Mouse (Mus musculus) thymus, postnatal 4 days (tissue): ENCODE measurements around the gene Mixl1.

Experiments used
- DNase-seq: peaks from one replicate; pipeline ENCODE4 v3.0.0; 2021

The Mixl1 gene

DNA sequence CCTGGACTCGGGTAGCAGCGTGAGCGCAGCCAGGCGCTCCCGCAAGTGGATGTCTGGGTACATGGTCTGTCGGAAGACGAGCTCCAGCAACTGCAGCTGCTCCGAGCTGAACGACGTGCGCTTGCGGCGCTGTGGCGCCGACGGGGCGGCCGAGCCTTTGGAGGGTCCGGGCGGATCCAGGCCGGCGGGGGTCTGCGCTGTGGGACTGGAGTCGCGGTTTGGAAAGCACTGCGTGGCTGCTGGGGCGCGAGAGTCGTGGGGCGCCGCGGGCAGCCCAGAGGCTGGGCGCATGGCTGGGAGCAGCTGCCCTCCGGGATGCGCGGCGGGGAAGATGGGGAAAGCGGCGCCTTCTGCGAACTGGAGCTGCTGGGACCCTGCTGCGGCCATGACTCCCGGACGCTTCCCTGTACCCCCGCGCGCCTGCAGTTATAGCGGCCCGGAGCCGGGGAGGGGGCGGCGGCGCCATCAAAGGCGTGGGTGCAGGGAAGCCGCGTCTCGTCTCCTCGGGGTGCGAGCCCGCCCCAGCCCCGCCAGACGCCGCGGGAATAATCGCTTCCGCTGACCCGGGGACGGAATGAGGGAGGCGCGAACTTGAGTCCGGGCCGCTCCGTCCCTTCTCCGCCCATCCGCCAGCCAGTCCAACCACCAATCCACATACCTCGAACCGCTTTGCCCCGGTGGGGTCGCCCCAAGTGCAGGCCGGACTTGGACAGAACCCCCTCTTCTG is at the start of gene Mixl1:
TSS of gene Mixl1 (minus strand) at position 409 of the 727 bp plus-strand sequence.
- peak; percentile 76 for DNase-seq

DNA sequence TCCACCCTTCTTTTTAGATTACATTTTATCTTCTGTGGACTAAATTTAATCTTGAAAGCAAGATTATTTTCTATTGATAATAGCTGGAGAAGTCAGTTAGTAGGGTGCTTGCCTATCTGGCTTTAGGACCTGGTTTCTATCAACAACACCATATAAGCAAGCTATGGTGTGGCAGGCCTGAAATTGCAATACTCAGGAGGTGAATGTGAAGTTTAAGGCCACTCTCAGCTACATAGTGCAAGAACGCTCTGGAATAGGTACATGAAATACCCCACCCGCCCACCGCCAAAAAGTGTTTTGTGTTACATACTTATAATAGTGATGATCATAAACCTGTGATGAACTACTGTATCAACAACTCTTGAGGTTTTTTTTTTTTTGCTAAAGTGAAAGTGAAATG is 32.4 kb upstream of the Mixl1 start:
- no peak for DNase-seq

DNA sequence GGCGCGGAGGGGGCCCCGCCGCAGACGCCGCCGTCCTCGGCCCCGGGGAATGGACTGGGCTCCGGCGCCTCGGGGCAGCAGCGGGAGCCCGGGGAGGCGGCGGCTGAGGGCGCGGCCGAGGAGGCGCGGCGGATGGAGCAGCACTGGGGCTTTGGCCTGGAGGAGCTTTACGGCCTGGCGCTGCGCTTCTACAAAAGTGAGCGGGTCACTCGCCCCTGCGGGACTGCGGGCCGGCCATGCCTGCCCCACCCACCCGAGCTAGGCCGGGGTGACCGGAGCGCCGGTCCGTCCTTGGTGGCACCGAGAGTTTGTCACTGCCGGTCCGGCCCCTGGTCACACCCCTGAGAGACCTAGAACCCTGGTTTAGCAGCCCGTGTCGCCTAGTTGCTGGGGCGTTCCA is 29.3 kb upstream of the Mixl1 start:
- DNase-seq: no peak

DNA sequence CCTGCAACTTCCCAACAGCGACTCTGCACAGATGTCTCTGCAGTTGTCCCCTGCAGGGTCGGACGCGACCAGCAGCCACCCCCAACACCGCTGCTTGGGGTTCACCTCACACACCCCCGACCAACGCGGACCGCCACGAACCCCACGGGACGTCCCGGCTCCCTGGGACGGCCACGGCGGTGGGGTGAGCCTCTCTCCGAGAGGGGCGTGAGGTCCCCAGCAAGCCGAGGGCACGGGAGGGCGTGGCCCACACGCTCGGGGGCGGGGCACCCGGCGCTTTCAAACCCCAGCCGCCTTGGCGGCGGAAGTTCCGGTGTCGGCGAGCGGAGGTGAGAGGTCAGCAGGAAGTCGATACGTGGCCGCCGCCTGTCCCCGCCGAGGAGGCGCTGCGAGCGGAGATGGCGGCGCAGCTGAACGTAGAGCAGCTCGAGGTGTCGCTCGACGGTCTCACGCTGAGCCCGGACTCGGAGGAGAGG is 28.9 kb upstream of the Mixl1 start, which contains the start of gene Acbd3:
TSS of gene Acbd3 (plus strand) at position 340 of the 476 bp plus-strand sequence.
- peak; percentile 96 for DNase-seq

DNA sequence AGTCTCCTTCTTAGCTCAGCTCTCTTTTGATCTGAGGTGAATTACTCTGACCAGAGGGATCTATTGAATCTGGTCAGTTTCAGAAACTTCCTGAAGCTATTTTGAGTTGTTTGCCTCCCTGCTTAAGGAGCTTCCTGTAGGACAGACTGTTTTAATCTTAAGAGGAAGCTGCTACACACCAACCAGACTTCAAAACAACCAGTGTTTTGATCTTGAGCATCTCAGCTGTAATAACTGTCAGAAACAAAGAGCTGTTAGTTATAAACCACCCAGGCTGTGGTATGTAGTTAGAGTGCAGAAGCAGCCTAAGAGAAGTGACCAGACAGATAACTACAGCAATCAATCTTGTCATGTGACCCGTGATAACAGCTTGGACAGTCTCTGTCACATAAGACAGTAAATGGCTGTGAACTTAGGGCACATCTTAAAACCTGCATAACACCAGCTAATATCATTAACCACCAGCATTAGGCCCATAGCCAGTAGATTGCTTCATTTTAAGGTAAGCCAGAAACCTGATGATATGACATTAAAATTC is 26.9 kb upstream of the Mixl1 start:
- DNase-seq: no peak

DNA sequence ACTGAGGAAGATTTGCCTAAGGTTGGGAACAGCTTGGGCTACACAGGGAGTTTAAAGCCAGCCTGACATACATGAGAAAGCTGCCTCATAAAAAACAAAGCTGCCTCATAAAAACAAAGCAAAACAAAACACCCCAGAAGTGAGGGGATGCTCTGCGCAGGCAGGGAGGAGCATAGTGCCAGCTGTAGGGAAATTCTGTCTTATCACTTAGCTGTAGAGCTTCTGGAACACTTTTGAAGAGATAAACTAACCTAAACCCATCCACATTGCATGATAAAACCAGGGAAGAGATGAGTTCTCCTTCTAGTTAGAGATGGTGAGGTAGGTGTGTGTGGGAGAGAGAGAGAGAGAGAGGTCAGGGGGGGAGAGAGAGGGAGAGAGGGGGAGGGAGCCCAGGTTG is 25.8 kb upstream of the Mixl1 start:
- no peak for DNase-seq

DNA sequence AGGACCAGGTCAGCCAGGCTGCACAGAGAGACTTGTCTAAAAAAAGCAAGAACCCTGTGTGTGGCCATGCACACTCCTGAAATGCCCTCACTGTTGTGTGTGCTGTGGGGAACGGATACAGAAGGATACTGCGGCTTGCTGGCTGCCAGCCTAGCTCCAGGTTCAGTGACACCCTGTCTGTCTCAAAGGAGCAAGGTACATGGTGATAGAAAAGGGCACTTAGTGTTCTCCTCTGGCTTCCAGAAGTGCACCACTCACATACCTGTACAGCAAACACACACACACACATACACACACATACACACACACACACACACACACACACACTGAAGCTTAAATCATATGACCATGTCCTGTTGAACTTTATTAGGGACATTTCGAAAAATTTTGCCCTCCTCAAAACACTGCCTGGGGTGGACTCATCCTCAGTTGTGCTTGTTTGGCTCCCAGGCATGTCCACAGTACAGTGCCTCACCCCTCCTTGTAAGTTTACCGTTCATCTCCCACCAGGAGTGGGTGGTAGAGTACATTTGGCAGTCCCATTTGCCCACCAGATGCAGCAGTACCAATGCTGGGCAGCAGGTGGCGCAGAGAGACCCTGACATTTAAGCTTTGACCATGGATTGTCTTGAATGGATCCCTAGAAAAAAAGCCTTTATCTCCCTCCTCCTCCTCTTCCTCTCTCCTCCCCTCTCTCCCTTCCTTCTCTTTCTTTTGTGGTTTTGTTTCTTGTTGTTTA is 23.3 kb upstream of the Mixl1 start:
- DNase-seq: peak; percentile 95

DNA sequence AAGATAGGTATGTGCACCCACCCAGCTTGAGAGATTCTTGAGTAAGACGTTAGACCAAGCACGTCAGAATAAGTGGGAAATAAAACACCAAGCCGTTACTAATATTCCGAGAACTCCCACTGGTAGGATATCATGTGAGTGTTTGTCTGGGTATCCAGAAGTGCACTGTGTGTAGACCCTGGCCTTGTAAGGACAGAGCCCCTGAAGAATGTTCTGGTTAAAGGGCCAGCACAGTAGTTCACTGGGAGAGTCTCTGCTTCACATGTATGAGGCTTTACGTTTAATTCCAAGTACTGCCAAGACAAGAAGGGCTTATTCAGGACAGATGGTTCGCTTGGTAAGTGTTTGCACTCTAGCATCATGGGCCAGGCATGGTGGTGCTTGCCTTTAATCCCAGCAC is 22.6 kb upstream of the Mixl1 start:
- no peak for DNase-seq

DNA sequence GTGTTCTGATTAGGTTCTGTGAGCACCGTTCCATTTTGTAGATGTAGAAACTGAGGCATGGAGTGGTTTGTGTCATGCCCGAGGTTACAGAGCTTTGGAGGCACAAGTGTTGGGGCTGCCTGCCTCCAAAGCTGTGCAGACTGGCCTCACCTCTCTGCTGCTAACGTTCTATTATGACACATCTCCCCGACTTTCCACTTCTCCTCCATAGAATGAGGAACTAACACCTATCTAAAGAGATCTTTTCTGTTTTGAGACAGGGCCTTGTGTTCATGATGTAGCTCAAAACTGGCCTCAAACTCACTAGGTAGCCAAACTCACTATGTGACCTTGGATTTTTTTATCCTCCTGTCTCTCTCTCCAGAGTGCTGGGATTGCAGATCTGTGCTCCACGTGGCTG is 21.9 kb upstream of the Mixl1 start:
- DNase-seq: no peak

DNA sequence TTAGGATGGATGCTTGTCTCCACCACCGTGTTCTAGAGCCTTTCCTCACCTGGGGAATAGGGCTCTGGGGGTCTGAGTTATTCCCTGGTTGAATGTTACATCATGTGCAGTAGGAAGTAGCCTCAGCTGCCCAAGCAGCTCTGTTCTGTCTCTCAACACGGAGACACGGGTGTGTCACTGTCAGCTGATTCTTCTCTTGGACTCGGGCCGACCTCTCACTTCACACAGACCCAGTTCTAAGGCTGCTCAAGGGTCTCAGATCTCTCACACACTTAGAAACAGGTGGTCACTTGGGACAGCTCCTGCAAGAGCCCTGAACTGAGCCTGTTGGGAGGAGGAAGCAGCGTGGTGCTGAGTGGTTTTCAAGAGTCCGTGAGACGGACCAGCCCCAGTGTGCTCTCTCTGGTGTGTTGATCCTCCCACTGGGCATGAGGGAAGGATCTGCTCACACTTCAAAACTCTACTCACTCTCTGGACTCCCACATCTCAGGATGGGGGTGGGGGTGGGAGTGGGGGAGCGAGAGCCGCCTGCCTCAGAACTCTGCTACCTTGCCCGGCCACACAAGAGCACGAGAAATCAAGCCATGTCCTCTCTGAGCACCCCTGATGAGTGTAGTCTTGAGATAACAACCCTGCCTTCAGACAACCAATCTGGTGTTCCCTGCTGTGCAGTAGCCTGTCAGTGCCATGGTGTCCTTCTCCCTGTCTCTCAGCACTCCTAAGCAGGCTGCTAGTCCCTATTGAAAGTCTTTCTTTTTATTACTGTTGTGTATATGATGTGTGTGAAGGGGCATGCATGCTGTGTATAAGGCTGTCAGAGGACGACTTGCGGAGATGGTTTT is 12.3 kb upstream of the Mixl1 start:
- no peak for DNase-seq

DNA sequence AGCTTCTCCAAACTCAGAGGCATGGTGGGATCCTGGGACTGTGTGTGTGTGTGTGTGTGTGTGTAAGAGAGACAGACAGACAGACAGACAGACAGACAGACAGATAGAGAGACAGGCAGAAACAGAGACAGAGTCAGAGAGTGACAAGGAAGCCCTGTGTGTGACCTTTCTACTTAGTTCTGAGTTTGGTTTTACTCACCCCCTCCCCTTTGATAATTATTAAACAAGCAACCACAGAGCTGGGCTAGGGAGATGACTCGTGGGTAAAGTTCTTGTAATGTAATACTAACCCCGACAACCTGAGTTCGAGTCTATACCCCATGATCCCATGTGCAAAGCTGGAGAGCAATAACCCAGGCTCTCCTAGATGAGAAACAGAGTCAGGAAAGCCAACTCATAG is 11.0 kb upstream of the Mixl1 start:
- no peak for DNase-seq

DNA sequence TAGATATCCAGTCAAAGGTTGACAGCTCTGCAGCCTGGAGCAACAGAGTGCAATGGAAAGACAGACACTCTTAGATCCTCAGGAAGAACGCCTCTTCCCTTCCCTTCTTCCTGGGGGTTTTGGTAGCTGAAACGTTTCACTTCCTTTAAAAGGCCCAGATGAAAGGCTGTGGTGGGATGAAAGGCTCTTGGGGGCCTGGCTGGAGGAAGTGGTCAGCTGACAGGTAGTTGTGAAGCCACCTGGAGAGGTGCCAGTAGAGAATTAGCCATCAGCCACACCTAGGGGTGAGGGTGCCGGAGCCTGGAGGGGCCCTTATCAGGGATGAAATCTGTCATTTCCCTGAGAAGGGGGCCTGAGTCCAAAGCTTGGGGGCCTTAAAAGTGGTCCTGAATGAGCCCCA is 10.5 kb upstream of the Mixl1 start:
- no peak for DNase-seq

DNA sequence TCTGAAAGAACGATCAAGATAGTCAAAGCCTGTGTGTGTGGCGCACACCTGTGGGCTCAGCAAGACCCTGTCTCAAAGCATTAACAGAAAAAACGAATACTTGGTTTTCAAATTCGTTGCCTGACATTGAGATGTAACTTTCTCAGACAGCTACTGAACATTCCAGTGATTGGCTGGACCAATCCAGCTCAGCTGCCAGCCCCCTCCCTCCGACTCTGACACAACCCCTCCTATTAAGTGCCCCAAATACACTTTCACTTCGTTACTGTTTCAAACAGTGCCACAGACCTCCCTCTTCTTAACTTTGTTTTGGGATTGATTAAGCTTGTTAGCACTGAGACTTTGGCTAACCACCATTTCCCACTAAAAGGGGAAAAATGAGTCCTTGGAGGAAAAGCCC is 6.6 kb upstream of the Mixl1 start:
- DNase-seq: peak; percentile 59

DNA sequence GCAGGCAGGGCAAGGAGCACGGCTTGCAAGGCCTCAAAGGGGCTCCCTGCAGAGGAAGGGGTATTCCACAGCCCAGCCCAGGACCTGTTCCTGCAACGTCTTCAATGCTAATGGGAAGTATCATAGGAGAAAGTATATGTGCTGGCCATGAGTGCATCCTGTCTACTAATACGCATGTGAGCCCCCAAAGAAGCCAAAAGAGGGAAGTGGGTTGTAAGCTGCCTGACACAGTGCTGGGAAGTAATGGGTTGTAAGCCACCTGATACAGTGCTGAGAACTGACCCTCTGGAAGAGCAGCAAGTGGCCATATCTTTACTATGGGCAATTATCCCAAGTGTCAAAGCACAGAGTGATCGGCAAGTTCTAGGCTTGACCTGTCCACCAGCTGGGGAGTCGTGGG is 1.2 kb upstream of the Mixl1 start:
- DNase-seq: no peak

DNA sequence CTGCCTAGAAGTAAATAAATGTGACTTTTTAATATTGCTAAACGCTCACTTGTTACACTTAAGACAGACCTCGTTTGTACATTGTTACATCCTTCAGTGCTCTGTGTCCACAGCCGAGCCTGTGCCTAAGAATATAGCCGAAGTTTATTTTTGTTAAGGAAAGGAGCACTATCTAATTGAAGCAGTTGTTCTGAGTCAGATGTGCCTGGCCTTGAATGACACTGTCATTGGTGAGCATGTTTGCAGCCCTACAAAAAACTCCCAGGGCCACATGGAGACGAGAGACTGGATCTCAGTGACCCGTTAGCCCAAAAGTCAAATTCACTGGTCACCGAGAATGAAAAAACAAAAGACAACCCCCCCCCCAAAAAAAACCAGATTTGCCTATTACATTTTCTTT is 5.5 kb downstream of the Mixl1 start:
- DNase-seq: no peak
